Comparison of ENCODE assay signal across 10 mouse cellular contexts in the genomic region with DNA sequence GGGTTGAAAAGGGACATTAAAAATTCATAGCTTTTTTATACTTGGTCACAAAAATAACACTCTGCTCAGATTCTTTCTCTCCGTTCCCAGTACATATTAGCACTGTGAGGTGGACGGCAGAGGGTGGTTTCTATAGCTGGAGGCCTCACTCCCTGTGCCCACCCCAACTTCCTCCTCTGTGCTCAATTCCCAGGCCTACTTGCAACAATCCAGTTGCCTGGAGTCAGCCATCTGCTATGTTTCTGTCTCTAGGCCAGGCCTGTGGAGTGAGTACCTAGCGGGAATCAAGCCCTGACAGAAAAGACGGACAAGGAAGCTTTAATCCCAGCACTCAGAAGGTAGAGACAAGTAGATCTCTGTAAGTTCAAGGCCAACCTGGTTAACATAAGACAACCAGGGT. TPM values are rescaled to one million over a fixed set of nuclear protein-coding genes. Genes with fewer than 3 reads are reported as not detected.
DNase-seq lines count a peak whose midpoint lies in the region; ATAC-seq and TF ChIP-seq lines count a peak whose summit lies in the region.
"Had no signal": no experiment of that assay in that cellular context is flagged by ENCODE, and none has a peak within 500 bp of the region (broad histone marks: within the 10 kb centered on the region; RNA-seq: fewer than 3 reads in every experiment).

No protein-coding gene starts in this region.

- H3K27ac ChIP-seq in heart, embryonic 13.5 days (replicated peaks): peak overlapping the region; percentile 99
- H3K27ac ChIP-seq in midbrain, embryonic 10.5 days (replicated peaks): peak overlapping the region; percentile 75; the same call in 1 of the 2 replicates
- no peak overlapping the region for H3K27ac ChIP-seq in midbrain, embryonic 11.5 days (ENCODE audit: low read depth, low read length)
- H3K27ac ChIP-seq in hindbrain, embryonic 16.5 days (ENCODE audit: low read depth, low read length): peak overlapping the region; percentile 20
- peak overlapping the region; percentile 99 for H3K27ac ChIP-seq in small intestine, adult 2 months (ENCODE audit: insufficient read depth, low read depth, low read length)

- peak overlapping the region; percentile 82 for H3K9ac ChIP-seq in heart, embryonic 13.5 days
- H3K9ac ChIP-seq in midbrain, embryonic 11.5 days (ENCODE audit: low read length): no peak overlapping the region
- no peak overlapping the region for H3K9ac ChIP-seq in hindbrain, embryonic 16.5 days (ENCODE audit: low read depth, low read length)

- peaks cover 94% of the 10 kb centered on the region for H3K4me1 ChIP-seq in heart, embryonic 13.5 days
- peaks cover 65% of the 10 kb centered on the region for H3K4me1 ChIP-seq in midbrain, embryonic 10.5 days
- peaks cover 18% of the 10 kb centered on the region for H3K4me1 ChIP-seq in midbrain, embryonic 11.5 days (ENCODE audit: control insufficient read depth, insufficient read depth, low read length)
- peaks cover 48% of the 10 kb centered on the region for H3K4me1 ChIP-seq in hindbrain, embryonic 16.5 days (ENCODE audit: control insufficient read depth, insufficient read depth, low read depth, low read length)
- H3K4me1 ChIP-seq in small intestine, adult 2 months (ENCODE audit: control insufficient read depth, insufficient read depth, insufficient read length, low read length): peaks cover 67% of the 10 kb centered on the region

- no peaks in the 10 kb centered on the region for H3K9me3 ChIP-seq in heart, embryonic 13.5 days
- no peaks in the 10 kb centered on the region for H3K9me3 ChIP-seq in midbrain, embryonic 10.5 days (replicated peaks)
- no peaks in the 10 kb centered on the region for H3K9me3 ChIP-seq in midbrain, embryonic 11.5 days (ENCODE audit: control insufficient read depth, low read length)
- no peaks in the 10 kb centered on the region for H3K9me3 ChIP-seq in hindbrain, embryonic 16.5 days (ENCODE audit: control insufficient read depth, low read length)

- 65% methylated on average over 4 of the region's 4 CpGs for WGBS in heart, embryonic 13.5 days
- 88% methylated on average over 4 of the region's 4 CpGs for WGBS in midbrain, embryonic 10.5 days
- 85% methylated on average over 4 of the region's 4 CpGs for WGBS in midbrain, embryonic 11.5 days
- WGBS in hindbrain, embryonic 16.5 days: 61% methylated on average over 4 of the region's 4 CpGs
- 78% methylated on average over 4 of the region's 4 CpGs for WGBS in small intestine, adult 2 months

- no peak for DNase-seq in heart, adult 8-10 months (ENCODE audit: low spot score)
- no peak for DNase-seq in midbrain, embryonic 10.5 days (ENCODE audit: low spot score)
- DNase-seq in midbrain, embryonic 11.5 days (ENCODE audit: low spot score, missing footprints): no peak
- DNase-seq in ovary, adult 18-20 months (ENCODE audit: low spot score): no peak
- no peak for DNase-seq in ovary, postnatal 14 days (ENCODE audit: low spot score)

- ATAC-seq in heart, embryonic 13.5 days (ENCODE audit: extremely low read depth, insufficient number of reproducible peaks, low FRiP score, low TSS enrichment): no peak
- ATAC-seq in midbrain, embryonic 11.5 days (ENCODE audit: low FRiP score): no peak
- ATAC-seq in hindbrain, embryonic 16.5 days: no peak

- no peak overlapping the region for H3K4me3 ChIP-seq in heart, embryonic 13.5 days
- H3K4me3 ChIP-seq in midbrain, embryonic 10.5 days: no peak overlapping the region
- no peak overlapping the region for H3K4me3 ChIP-seq in midbrain, embryonic 11.5 days (ENCODE audit: low read depth, low read length)
- H3K4me3 ChIP-seq in hindbrain, embryonic 16.5 days (ENCODE audit: low read length): no peak overlapping the region
- no peak overlapping the region for H3K4me3 ChIP-seq in small intestine, adult 2 months (ENCODE audit: low read depth, low read length)

- TF ChIP-seq POLR2A in small intestine, adult 2 months (IDR thresholded peaks at IDR 0.05; ENCODE audit: low read depth, low read length): no peak

- no peak for TF ChIP-seq CTCF in small intestine, adult 2 months (IDR thresholded peaks at IDR 0.05; ENCODE audit: extremely low read depth, insufficient read length, insufficient replicate concordance, low read depth, low read length)

- peaks cover 36% of the 10 kb centered on the region for H3K36me3 ChIP-seq in heart, embryonic 13.5 days
- peaks cover 62% of the 10 kb centered on the region for H3K36me3 ChIP-seq in midbrain, embryonic 10.5 days
- peaks cover 6% of the 10 kb centered on the region for H3K36me3 ChIP-seq in midbrain, embryonic 11.5 days (ENCODE audit: control insufficient read depth, insufficient read depth, low read length)
- H3K36me3 ChIP-seq in hindbrain, embryonic 16.5 days (ENCODE audit: control insufficient read depth, insufficient read depth, low read length): 0 out of 2 replicates have a peak, but pooled peaks cover 6% of the 10 kb centered on the region
- H3K36me3 ChIP-seq in small intestine, adult 2 months (ENCODE audit: control insufficient read depth, insufficient read depth, low read length): peaks cover 33% of the 10 kb centered on the region

- H3K4me2 ChIP-seq in heart, embryonic 13.5 days: no peak overlapping the region
- no peak overlapping the region for H3K4me2 ChIP-seq in midbrain, embryonic 11.5 days
- H3K4me2 ChIP-seq in hindbrain, embryonic 16.5 days (ENCODE audit: low read length): no peak overlapping the region

- H3K27me3 ChIP-seq in heart, embryonic 13.5 days (replicated peaks): no peaks in the 10 kb centered on the region
- H3K27me3 ChIP-seq in midbrain, embryonic 10.5 days (ENCODE audit: low read depth, poor library complexity, severe bottlenecking): no peaks in the 10 kb centered on the region
- no peaks in the 10 kb centered on the region for H3K27me3 ChIP-seq in midbrain, embryonic 11.5 days (ENCODE audit: control insufficient read depth, insufficient read depth, low read length)
- H3K27me3 ChIP-seq in hindbrain, embryonic 16.5 days (replicated peaks; ENCODE audit: control insufficient read depth, insufficient read depth, low read length): no peaks in the 10 kb centered on the region
- H3K27me3 ChIP-seq in small intestine, adult 2 months (ENCODE audit: control insufficient read depth, insufficient read depth, low read length): no peaks in the 10 kb centered on the region

RNA-seq across cellular contexts. Expression of gene Actn4, which starts 39.5 kb away (rescaled TPM):
- polyA plus RNA-seq in heart, embryonic 13.5 days (2015; fragmentation: Nextera tagmentation; extraction: Ambion mirVana): 259 and 266 TPM in 2 replicates
- total RNA-seq in heart, adult 8-10 months (2022): 10 to 100 TPM; 57.8 to 82.0 (median 75.8) TPM
- polyA plus RNA-seq in midbrain, embryonic 10.5 days (2016; fragmentation: Nextera tagmentation; extraction: Ambion mirVana): 236 and 239 TPM in 2 replicates
- 141 and 144 TPM in 2 replicates for polyA plus RNA-seq in midbrain, embryonic 11.5 days (2014; fragmentation: Nextera tagmentation; extraction: Ambion mirVana)
- 146 and 172 TPM in 2 replicates for polyA plus RNA-seq in hindbrain, embryonic 16.5 days (2015; fragmentation: Nextera tagmentation; extraction: Ambion mirVana)
- 506 and 1,069 TPM in 2 replicates for polyA plus RNA-seq in small intestine, adult 2 months (2012; rRNA removed)

RNA-seq across cellular contexts. Expression of gene Capn12, which starts 41.4 kb away (rescaled TPM):
- polyA plus RNA-seq in heart, embryonic 13.5 days (2015; fragmentation: Nextera tagmentation; extraction: Ambion mirVana): 0.15 and 0.38 TPM in 2 replicates
- total RNA-seq in heart, adult 8-10 months (2022): under 1 TPM; 0.12 to 0.32 (median 0.23) TPM
- polyA plus RNA-seq in midbrain, embryonic 10.5 days (2016; fragmentation: Nextera tagmentation; extraction: Ambion mirVana): 0.15 and 0.31 TPM in 2 replicates
- 0.17 and 0.42 TPM in 2 replicates for polyA plus RNA-seq in midbrain, embryonic 11.5 days (2014; fragmentation: Nextera tagmentation; extraction: Ambion mirVana)
- polyA plus RNA-seq in hindbrain, embryonic 16.5 days (2015; fragmentation: Nextera tagmentation; extraction: Ambion mirVana): 0.54 and 0.70 TPM in 2 replicates
- 0.08 and 0.10 TPM in 2 replicates for polyA plus RNA-seq in small intestine, adult 2 months (2012; rRNA removed)
- total RNA-seq: megakaryocyte-erythroid progenitor cell, adult 5-6 weeks had no signal

RNA-seq across cellular contexts. Expression of gene Lgals7, which starts 59.0 kb away (rescaled TPM):
- polyA plus RNA-seq in heart, embryonic 13.5 days (2015; fragmentation: Nextera tagmentation; extraction: Ambion mirVana): 1.5 and 1.6 TPM in 2 replicates
- total RNA-seq in heart, adult 8-10 months (2022): 1 to 10 TPM in 1 of 4 experiments, not detected in 3; 1.3 TPM
- 0.62 and 0.85 TPM in 2 replicates for polyA plus RNA-seq in midbrain, embryonic 10.5 days (2016; fragmentation: Nextera tagmentation; extraction: Ambion mirVana)
- 0.97 and 1.4 TPM in 2 replicates for polyA plus RNA-seq in midbrain, embryonic 11.5 days (2014; fragmentation: Nextera tagmentation; extraction: Ambion mirVana)
- 4.9 and 5.3 TPM in 2 replicates for polyA plus RNA-seq in hindbrain, embryonic 16.5 days (2015; fragmentation: Nextera tagmentation; extraction: Ambion mirVana)
- 2.4 TPM in 1 of 2 replicates, not detected in the other for polyA plus RNA-seq in small intestine, adult 2 months (2012; rRNA removed)
- total RNA-seq: layer of hippocampus, adult 8-10 months; megakaryocyte-erythroid progenitor cell, adult 5-6 weeks had no signal

RNA-seq across cellular contexts. Expression of gene Eif3k, which starts 59.1 kb away (rescaled TPM):
- polyA plus RNA-seq in heart, embryonic 13.5 days (2015; fragmentation: Nextera tagmentation; extraction: Ambion mirVana): 257 and 300 TPM in 2 replicates
- total RNA-seq in heart, adult 8-10 months (2022): 100 to 1,000 TPM; 152 to 167 (median 158) TPM
- 402 and 429 TPM in 2 replicates for polyA plus RNA-seq in midbrain, embryonic 10.5 days (2016; fragmentation: Nextera tagmentation; extraction: Ambion mirVana)
- polyA plus RNA-seq in midbrain, embryonic 11.5 days (2014; fragmentation: Nextera tagmentation; extraction: Ambion mirVana): 392 and 400 TPM in 2 replicates
- 282 and 295 TPM in 2 replicates for polyA plus RNA-seq in hindbrain, embryonic 16.5 days (2015; fragmentation: Nextera tagmentation; extraction: Ambion mirVana)
- polyA plus RNA-seq in small intestine, adult 2 months (2012; rRNA removed): 135 and 169 TPM in 2 replicates

RNA-seq across cellular contexts. Expression of gene Map4k1, which starts 59.2 kb away (rescaled TPM):
- 3.4 and 5.3 TPM in 2 replicates for polyA plus RNA-seq in heart, embryonic 13.5 days (2015; fragmentation: Nextera tagmentation; extraction: Ambion mirVana)
- 1 to 10 TPM in 1 of 4 experiments, under 1 TPM in 3; 0.50 to 1.1 (median 0.74) TPM for total RNA-seq in heart, adult 8-10 months (2022)
- polyA plus RNA-seq in midbrain, embryonic 10.5 days (2016; fragmentation: Nextera tagmentation; extraction: Ambion mirVana): 7.9 and 11.4 TPM in 2 replicates
- polyA plus RNA-seq in midbrain, embryonic 11.5 days (2014; fragmentation: Nextera tagmentation; extraction: Ambion mirVana): 4.1 and 5.5 TPM in 2 replicates
- polyA plus RNA-seq in hindbrain, embryonic 16.5 days (2015; fragmentation: Nextera tagmentation; extraction: Ambion mirVana): 10.7 and 13.8 TPM in 2 replicates
- polyA plus RNA-seq in small intestine, adult 2 months (2012; rRNA removed): 11.1 and 21.3 TPM in 2 replicates
